Mouse (Mus musculus): ENCODE data around the gene Wwc2.

- TF ChIP-seq CTCF (IDR thresholded peaks at IDR 0.05; ENCODE audit: low read depth) (no peak), EP300 (optimal IDR thresholded peaks at IDR 0.05) (no peak)
Measured at GRCm38 (mm10) chr8:47985644-47986043, 5.1 kb downstream of the Wwc2 start.
